Mouse (Mus musculus): Measurements from ENCODE around the gene Otor. TPM values are rescaled to one million over a fixed set of nuclear protein-coding genes. Genes with fewer than 3 reads are reported as not detected.

Gene Otor
- polyA plus RNA-seq, 1 experiment from 2014 or later: 4.8 TPM

DNA sequence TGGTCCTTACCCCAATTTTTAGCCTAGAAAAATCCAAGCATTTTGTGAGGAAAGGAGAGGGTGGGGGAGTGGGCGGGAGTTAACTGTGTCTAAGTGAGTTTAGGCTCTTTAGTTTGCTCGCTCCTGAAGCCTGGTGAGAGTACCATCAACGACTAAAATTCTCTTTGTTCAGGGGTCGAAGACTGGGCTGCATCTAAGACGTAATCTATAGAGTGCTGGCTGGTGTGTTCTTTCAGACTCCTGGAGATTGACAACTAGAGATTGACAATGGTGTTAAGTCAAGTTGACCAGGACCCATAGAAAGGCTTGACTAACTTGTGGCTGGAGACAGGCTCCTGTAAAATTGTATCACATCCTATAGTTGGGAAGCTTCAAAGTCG lies 15.9 kb upstream of the Otor start:
- ATAC-seq (ENCODE audit: low FRiP score, low TSS enrichment) (peak; percentile 28), DNase-seq (no peak)
- H3K9me3 ChIP-seq (ENCODE audit: control insufficient read depth, low read length): no peaks in the 10 kb centered on the region
- WGBS: 36% methylated on average over 6 of the region's 6 CpGs
- peaks cover 8% of the 10 kb centered on the region; the same call in 1 of the 2 replicates for H3K4me1 ChIP-seq (ENCODE audit: control insufficient read depth, insufficient read depth, low read length)
- H3K27me3 ChIP-seq (ENCODE audit: control insufficient read depth, insufficient read depth, low read length): no peaks in the 10 kb centered on the region
- peaks cover 21% of the 10 kb centered on the region for H3K36me3 ChIP-seq (ENCODE audit: control insufficient read depth, insufficient read depth, low read length)
- no peak overlapping the region for H3K27ac ChIP-seq (replicated peaks; ENCODE audit: low read depth, low read length)
- peak overlapping the region; percentile 90 for H3K4me3 ChIP-seq (replicated peaks; ENCODE audit: low read depth, low read length)
- no peak overlapping the region for H3K9ac ChIP-seq (replicated peaks; ENCODE audit: low read length)
- H3K4me2 ChIP-seq (ENCODE audit: low read length): peak overlapping the region; percentile 54

DNA sequence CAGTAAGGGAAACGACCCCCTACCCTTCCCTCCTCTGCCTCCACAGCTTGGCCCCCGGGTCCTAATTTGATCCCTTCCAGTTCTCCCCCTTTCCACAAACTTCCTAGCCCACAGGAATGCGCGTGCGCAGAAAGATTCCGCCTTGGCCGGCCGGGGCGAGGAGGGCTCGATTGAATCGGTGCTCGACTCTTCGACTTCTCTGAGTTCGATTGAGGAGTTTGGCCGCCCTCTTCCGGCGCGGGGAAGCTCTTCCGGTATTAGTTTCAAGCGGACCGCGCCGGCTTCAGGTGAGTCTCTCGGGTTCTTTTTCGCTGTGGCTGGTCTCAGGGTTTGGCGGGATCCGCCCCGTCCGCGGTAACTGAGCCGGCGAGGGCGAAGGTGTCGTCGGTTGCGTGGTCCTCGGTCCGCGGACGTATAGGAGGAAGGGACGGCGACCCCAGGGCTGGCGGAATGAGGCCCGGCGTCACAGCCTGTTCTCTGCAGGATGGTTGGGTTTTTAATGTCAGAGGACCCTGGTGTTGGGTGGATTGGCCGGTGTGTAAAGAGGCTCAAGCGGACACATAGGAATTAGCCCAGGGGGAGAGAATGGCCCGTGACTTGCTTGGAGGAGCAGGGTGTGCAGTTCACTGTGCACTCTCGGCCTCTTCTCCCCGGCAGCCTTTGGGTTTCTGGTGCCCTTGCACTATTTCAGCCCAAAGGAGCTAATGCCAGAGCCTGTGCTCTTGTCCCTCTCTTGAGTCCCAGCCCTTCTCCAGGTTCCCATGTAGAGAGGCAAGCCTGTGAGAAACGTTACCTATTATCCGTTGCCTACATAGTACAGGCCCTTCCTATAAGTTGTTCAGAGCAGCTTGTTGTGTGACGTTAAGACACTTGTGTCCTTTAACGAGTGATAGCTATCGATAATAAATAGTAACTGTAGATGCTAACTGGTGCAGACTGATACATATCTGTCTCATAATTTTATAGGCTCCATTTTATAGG lies 15.2 kb upstream of the Otor start, which contains the start of gene Snrpb2:
Snrpb2 (plus strand) TSS at position 228 of the 981 bp plus-strand sequence.
- peak; percentile 96 for DNase-seq
- WGBS: under 1% methylated on average over 55 of the region's 55 CpGs
- Histone ChIP-seq H3K4me3 (replicated peaks; ENCODE audit: low read depth, low read length) (peak within 1 kb of the TSS; percentile 90), H3K36me3 (ENCODE audit: control insufficient read depth, insufficient read depth, low read length) (peaks cover 21% of the 10 kb centered on the region), H3K4me1 (ENCODE audit: control insufficient read depth, insufficient read depth, low read length) (peaks cover 8% of the 10 kb centered on the region; the same call in 1 of the 2 replicates), H3K4me2 (ENCODE audit: low read length) (peak within 1 kb of the TSS; percentile 82), H3K27me3 (ENCODE audit: control insufficient read depth, insufficient read depth, low read length) (no peaks in the 10 kb centered on the region), H3K9ac (replicated peaks; ENCODE audit: low read length) (peak within 1 kb of the TSS; percentile 82), H3K27ac (replicated peaks; ENCODE audit: low read depth, low read length) (no peak within 1 kb of the TSS), H3K9me3 (ENCODE audit: control insufficient read depth, low read length) (no peaks in the 10 kb centered on the region)
- peak; percentile 91 for ATAC-seq (ENCODE audit: low FRiP score, low TSS enrichment)

DNA sequence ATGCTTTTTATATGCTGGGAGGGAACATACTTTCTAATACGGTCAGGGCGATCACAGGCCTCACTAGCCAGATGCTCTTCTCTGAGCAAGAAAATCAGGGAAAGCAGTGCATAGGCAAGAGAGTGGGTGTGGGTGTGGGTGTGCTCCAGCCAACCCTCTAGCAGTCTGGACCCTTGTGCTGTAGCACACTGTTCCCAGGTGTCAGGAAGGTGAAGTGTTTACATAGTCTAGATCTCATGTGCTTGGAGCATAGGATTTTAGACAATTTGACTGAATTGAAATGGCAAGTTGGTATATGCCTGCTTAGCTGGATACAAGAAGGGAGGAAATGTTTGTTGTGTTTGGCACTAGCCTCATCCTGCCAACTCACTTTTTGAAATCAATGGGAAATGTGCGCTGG lies 12.4 kb upstream of the Otor start:
- Histone ChIP-seq H3K4me2 (ENCODE audit: low read length) (no peak overlapping the region), H3K4me3 (replicated peaks; ENCODE audit: low read depth, low read length) (no peak overlapping the region), H3K27me3 (ENCODE audit: control insufficient read depth, insufficient read depth, low read length) (no peaks in the 10 kb centered on the region), H3K36me3 (ENCODE audit: control insufficient read depth, insufficient read depth, low read length) (peaks cover 42% of the 10 kb centered on the region), H3K9me3 (ENCODE audit: control insufficient read depth, low read length) (no peaks in the 10 kb centered on the region), H3K4me1 (ENCODE audit: control insufficient read depth, insufficient read depth, low read length) (peaks cover 8% of the 10 kb centered on the region; the same call in 1 of the 2 replicates), H3K27ac (replicated peaks; ENCODE audit: low read depth, low read length) (no peak overlapping the region), H3K9ac (replicated peaks; ENCODE audit: low read length) (no peak overlapping the region)
- DNase-seq (no peak), ATAC-seq (ENCODE audit: low FRiP score, low TSS enrichment) (no peak)
- 97% methylated on average over 3 of the region's 3 CpGs for WGBS

DNA sequence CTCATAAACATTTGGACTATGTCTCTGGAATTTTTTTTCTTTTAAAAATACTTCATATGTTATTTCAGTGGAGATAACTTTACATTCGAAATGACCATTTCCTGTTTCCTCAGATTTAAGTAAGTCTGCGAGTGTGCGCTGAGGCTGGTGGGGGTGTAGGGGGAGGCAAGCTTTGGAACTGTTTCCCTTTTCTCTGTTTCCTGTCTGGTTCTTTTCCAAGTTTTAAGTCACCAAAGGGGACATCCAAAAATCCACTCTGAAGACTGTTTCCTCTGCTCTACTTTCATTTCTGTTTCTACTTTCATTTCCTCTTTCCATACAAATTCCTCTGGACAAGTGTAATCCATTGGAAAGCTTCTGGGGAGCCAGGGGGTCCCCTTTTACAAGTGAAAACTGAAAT lies 3.4 kb downstream of the Otor start:
- H3K4me2 ChIP-seq (ENCODE audit: low read length): no peak overlapping the region
- H3K36me3 ChIP-seq (ENCODE audit: control insufficient read depth, insufficient read depth, low read length): no peaks in the 10 kb centered on the region
- 92% methylated on average over 3 of the region's 3 CpGs for WGBS
- no peaks in the 10 kb centered on the region for H3K27me3 ChIP-seq (ENCODE audit: control insufficient read depth, insufficient read depth, low read length)
- no peak overlapping the region for H3K9ac ChIP-seq (replicated peaks; ENCODE audit: low read length)
- no peak overlapping the region for H3K4me3 ChIP-seq (replicated peaks; ENCODE audit: low read depth, low read length)
- ATAC-seq (ENCODE audit: low FRiP score, low TSS enrichment): no peak
- no peak overlapping the region for H3K27ac ChIP-seq (replicated peaks; ENCODE audit: low read depth, low read length)
- H3K4me1 ChIP-seq (ENCODE audit: control insufficient read depth, insufficient read depth, low read length): no peaks in the 10 kb centered on the region; the same call in 1 of the 2 replicates
- DNase-seq: no peak
- H3K9me3 ChIP-seq (ENCODE audit: control insufficient read depth, low read length): no peaks in the 10 kb centered on the region

DNA sequence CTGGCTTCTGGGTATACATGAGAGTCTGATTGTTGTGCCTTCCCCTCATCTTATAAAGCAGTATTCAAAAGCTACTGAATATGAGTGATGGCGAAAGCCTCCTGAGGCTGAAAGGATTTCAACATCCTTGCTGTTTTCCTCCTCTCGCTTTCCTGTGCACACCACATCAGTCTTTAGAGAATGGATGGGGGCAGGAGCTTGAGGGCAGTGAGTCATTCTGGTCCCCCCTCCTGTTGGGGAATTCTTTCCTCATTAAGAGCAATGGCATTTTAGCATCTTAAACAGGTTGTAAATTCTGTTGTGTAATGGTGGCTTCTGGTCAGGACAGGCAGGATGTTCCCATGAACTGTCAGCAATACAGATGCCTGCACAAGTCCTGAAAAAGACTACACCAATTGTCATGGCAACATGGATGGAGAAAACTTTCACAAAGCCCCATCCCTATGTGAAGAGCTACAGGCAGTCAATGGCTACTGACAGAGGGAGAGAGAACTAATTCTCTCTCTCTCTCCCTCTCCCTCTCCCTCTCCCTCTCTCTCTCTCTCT lies 6.7 kb downstream of the Otor start:
- Histone ChIP-seq H3K27ac (replicated peaks; ENCODE audit: low read depth, low read length) (no peak overlapping the region), H3K9me3 (ENCODE audit: control insufficient read depth, low read length) (no peaks in the 10 kb centered on the region), H3K27me3 (ENCODE audit: control insufficient read depth, insufficient read depth, low read length) (no peaks in the 10 kb centered on the region), H3K9ac (replicated peaks; ENCODE audit: low read length) (no peak overlapping the region), H3K4me2 (ENCODE audit: low read length) (no peak overlapping the region), H3K36me3 (ENCODE audit: control insufficient read depth, insufficient read depth, low read length) (no peaks in the 10 kb centered on the region), H3K4me1 (ENCODE audit: control insufficient read depth, insufficient read depth, low read length) (no peaks in the 10 kb centered on the region), H3K4me3 (replicated peaks; ENCODE audit: low read depth, low read length) (no peak overlapping the region)
- WGBS: 68% methylated on average over 2 of the region's 2 CpGs
- no peak for ATAC-seq (ENCODE audit: low FRiP score, low TSS enrichment)
- no peak for DNase-seq

DNA sequence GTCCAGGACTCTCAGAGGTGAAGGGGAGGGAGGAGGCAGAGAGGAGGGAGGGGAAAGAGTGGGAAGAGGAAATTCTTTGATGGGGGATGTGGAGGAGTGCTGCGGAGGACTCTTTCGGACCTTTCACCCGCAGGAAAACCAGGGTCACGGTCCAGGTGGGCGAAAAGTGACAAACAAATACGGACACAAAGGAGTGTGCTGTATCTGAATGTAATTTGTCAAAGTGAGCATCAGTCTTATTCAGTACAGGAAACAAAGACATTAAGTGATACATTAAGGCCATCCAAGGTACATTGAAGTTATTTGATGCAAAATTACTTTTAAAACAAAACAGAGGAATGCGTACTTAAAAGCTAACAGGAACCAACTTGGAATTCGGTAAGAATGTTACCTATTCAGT lies 11.6 kb downstream of the Otor start:
- no peaks in the 10 kb centered on the region for H3K36me3 ChIP-seq (ENCODE audit: control insufficient read depth, insufficient read depth, low read length)
- 0 out of 2 replicates have a peak, but pooled peaks cover 4% of the 10 kb centered on the region for H3K4me1 ChIP-seq (ENCODE audit: control insufficient read depth, insufficient read depth, low read length)
- ATAC-seq (ENCODE audit: low FRiP score, low TSS enrichment) (no peak), DNase-seq (no peak)
- WGBS: 88% methylated on average over 8 of the region's 8 CpGs
- H3K9me3 ChIP-seq (ENCODE audit: control insufficient read depth, low read length): no peaks in the 10 kb centered on the region
- no peak overlapping the region for H3K27ac ChIP-seq (replicated peaks; ENCODE audit: low read depth, low read length)
- no peak overlapping the region for H3K9ac ChIP-seq (replicated peaks; ENCODE audit: low read length)
- no peak overlapping the region for H3K4me2 ChIP-seq (ENCODE audit: low read length)
- no peaks in the 10 kb centered on the region for H3K27me3 ChIP-seq (ENCODE audit: control insufficient read depth, insufficient read depth, low read length)
- H3K4me3 ChIP-seq (replicated peaks; ENCODE audit: low read depth, low read length): no peak overlapping the region

DNA sequence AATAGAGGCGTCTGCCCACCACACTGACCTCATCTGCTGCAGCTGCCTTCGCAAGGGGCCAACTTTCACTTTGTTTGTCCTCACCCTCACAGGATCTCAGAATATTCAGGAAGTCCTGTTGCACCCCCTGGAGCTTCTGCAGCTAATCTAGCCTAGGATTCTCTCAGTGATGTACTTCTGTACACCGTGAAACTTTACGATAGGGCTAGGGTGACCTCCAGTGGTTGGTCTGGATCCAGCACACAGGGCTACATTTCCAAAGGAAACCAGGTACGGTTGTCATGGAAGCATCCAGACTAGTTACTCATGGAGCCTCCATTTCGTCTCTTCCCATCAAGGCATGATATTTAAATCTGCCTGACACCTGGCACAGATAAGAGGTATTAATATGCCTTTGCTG lies 15.5 kb downstream of the Otor start:
- Histone ChIP-seq H3K9me3 (ENCODE audit: control insufficient read depth, low read length) (no peaks in the 10 kb centered on the region), H3K27me3 (ENCODE audit: control insufficient read depth, insufficient read depth, low read length) (no peaks in the 10 kb centered on the region), H3K27ac (replicated peaks; ENCODE audit: low read depth, low read length) (no peak overlapping the region), H3K4me2 (ENCODE audit: low read length) (no peak overlapping the region), H3K9ac (replicated peaks; ENCODE audit: low read length) (no peak overlapping the region), H3K4me1 (ENCODE audit: control insufficient read depth, insufficient read depth, low read length) (0 out of 2 replicates have a peak, but pooled peaks cover 4% of the 10 kb centered on the region), H3K4me3 (replicated peaks; ENCODE audit: low read depth, low read length) (no peak overlapping the region), H3K36me3 (ENCODE audit: control insufficient read depth, insufficient read depth, low read length) (no peaks in the 10 kb centered on the region)
- DNase-seq (peak; percentile 92), ATAC-seq (ENCODE audit: low FRiP score, low TSS enrichment) (peak; percentile 90)
- 32% methylated on average over 6 of the region's 6 CpGs for WGBS

DNA sequence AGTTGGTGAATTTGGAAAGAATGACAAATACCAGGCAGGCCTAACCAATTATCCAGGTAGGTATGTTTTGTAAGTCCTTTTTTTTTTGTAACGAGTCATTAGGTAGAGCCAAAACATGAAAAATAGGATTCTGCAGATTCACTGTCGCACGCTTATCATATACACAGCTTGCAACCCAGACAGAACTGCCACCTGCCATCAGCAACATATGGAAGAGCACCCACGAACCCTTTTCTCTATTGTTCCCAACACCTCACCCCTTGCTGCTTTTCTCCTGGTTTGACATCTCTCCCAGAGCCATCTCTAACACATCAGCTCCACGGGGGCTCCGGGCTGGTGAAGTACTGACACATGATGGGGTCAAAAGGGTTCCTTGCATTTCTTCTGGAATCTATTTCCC lies 16.5 kb downstream of the Otor start:
- no peak for DNase-seq
- WGBS: 71% methylated on average over 6 of the region's 6 CpGs
- ATAC-seq (ENCODE audit: low FRiP score, low TSS enrichment): no peak

More for the DNA sequence above, 16.5 kb downstream of the Otor start:
- Histone ChIP-seq H3K4me2 (ENCODE audit: low read length) (no peak overlapping the region), H3K4me1 (ENCODE audit: control insufficient read depth, insufficient read depth, low read length) (0 out of 2 replicates have a peak, but pooled peaks cover 4% of the 10 kb centered on the region), H3K9me3 (ENCODE audit: control insufficient read depth, low read length) (no peaks in the 10 kb centered on the region), H3K27ac (replicated peaks; ENCODE audit: low read depth, low read length) (no peak overlapping the region), H3K27me3 (ENCODE audit: control insufficient read depth, insufficient read depth, low read length) (no peaks in the 10 kb centered on the region), H3K4me3 (replicated peaks; ENCODE audit: low read depth, low read length) (no peak overlapping the region), H3K9ac (replicated peaks; ENCODE audit: low read length) (no peak overlapping the region), H3K36me3 (ENCODE audit: control insufficient read depth, insufficient read depth, low read length) (no peaks in the 10 kb centered on the region)

All from midbrain, embryonic 14.5 days (tissue).